Mouse (Mus musculus) ovary, postnatal 10 days (tissue): Measurements from ENCODE around the gene Fam50b.
A peak's percentile ranks its signal among the peaks of the same experiment; 100 is the strongest.

Source experiments
- DNase-seq: peaks from one replicate; pipeline ENCODE4 v3.0.0; 2022; ENCODE audit warnings: low spot score

Fam50b gene

GRCm38 (mm10) chr13:34734686-34735085 is at the start of gene Fam50b:
Gene Fam50b, plus strand, starts transcription at chr13:34734850.
- DNase-seq: no peak

- DNase-seq: no peak
Measured at GRCm38 (mm10) chr13:34685008-34685765, 49.5 kb upstream of the Fam50b start.

GRCm38 (mm10) chr13:34691049-34691448 is 43.6 kb upstream of the Fam50b start:
- DNase-seq: no peak

GRCm38 (mm10) chr13:34693111-34693510 is 41.5 kb upstream of the Fam50b start:
- DNase-seq: no peak

GRCm38 (mm10) chr13:34696734-34697332 is 37.8 kb upstream of the Fam50b start:
- no peak for DNase-seq

- DNase-seq: no peak
Measured at GRCm38 (mm10) chr13:34700091-34700490, 34.6 kb upstream of the Fam50b start.

GRCm38 (mm10) chr13:34700630-34701029 is 34.0 kb upstream of the Fam50b start:
- DNase-seq: no peak

- DNase-seq: no peak
Measured at GRCm38 (mm10) chr13:34703301-34703700, 31.3 kb upstream of the Fam50b start.

GRCm38 (mm10) chr13:34703795-34704194 is 30.9 kb upstream of the Fam50b start:
- no peak for DNase-seq

- DNase-seq: no peak
Measured at GRCm38 (mm10) chr13:34704835-34705234, 29.8 kb upstream of the Fam50b start.

GRCm38 (mm10) chr13:34708955-34709354 is 25.7 kb upstream of the Fam50b start:
- peak; percentile 22 for DNase-seq

- DNase-seq: no peak
Measured at GRCm38 (mm10) chr13:34709566-34709965, 25.1 kb upstream of the Fam50b start.

- no peak for DNase-seq
Measured at GRCm38 (mm10) chr13:34711410-34711809, 23.2 kb upstream of the Fam50b start.

GRCm38 (mm10) chr13:34712881-34713280 is 21.8 kb upstream of the Fam50b start:
- DNase-seq: no peak

GRCm38 (mm10) chr13:34715437-34715838 is 19.2 kb upstream of the Fam50b start:
- no peak for DNase-seq

GRCm38 (mm10) chr13:34724831-34725592 is 9.6 kb upstream of the Fam50b start:
- DNase-seq: no peak

- peak; percentile 31 for DNase-seq
Measured at GRCm38 (mm10) chr13:34725800-34726476, 8.7 kb upstream of the Fam50b start.

- no peak for DNase-seq
Measured at GRCm38 (mm10) chr13:34726477-34726805, 8.2 kb upstream of the Fam50b start.

- DNase-seq: no peak
Measured at GRCm38 (mm10) chr13:34727060-34727459, 7.6 kb upstream of the Fam50b start.

- no peak for DNase-seq
Measured at GRCm38 (mm10) chr13:34731551-34731950, 3.1 kb upstream of the Fam50b start.

- no peak for DNase-seq
Measured at GRCm38 (mm10) chr13:34733780-34734179, 870 bp upstream of the Fam50b start.

- DNase-seq: no peak
Measured at GRCm38 (mm10) chr13:34737968-34738698, 3.5 kb downstream of the Fam50b start.
